Mouse (Mus musculus) cerebellum, adult 2 months (tissue): ENCODE data around the gene Gm9970.

Experiments
- CTCF ChIP-seq: fragments of 200-500 bp; IDR thresholded peaks from 2 replicates; pipeline ENCODE4 v1.5.1; 2011; ENCODE audit warnings: low read depth, mild to moderate bottlenecking, control low read depth, low read length, moderate library complexity, borderline replicate concordance; ENCODE audit not compliant: insufficient read depth
- POLR2A ChIP-seq: fragments of 200-500 bp; IDR thresholded peaks from 2 replicates; pipeline ENCODE4 v1.6.1; 2011; ENCODE audit warnings: low read length, control low read depth, borderline replicate concordance; ENCODE audit not compliant: insufficient read depth

DNA sequence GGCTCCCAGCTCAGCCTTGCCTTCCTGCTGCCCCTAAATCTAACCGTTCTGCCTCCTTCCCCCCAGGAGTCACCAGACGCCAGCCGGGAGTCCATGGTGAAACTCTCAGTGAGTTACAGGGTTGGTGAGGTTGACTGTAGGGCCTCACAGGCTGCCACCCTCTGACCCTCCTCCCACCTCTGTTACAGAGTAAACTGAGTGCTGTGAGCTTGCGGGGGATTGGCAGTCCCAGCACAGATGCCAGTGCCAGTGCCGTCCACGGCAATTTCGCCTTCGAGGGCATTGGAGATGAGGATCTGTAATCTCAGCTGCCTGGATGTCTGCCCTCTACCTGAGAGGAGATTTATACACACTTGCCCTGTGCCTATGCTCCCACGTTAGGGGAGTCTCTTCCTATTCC lies 42.9 kb downstream of the Gm9970 start:
- TF ChIP-seq CTCF (no peak), POLR2A (no peak)
